Mouse (Mus musculus): ENCODE data around the gene Ly86. TPM values are rescaled to one million over a fixed set of nuclear protein-coding genes. Genes with fewer than 3 reads are reported as not detected.

Ly86 gene
- polyA plus RNA-seq, 1 experiment from 2014 or later = 7.6 TPM

DNA sequence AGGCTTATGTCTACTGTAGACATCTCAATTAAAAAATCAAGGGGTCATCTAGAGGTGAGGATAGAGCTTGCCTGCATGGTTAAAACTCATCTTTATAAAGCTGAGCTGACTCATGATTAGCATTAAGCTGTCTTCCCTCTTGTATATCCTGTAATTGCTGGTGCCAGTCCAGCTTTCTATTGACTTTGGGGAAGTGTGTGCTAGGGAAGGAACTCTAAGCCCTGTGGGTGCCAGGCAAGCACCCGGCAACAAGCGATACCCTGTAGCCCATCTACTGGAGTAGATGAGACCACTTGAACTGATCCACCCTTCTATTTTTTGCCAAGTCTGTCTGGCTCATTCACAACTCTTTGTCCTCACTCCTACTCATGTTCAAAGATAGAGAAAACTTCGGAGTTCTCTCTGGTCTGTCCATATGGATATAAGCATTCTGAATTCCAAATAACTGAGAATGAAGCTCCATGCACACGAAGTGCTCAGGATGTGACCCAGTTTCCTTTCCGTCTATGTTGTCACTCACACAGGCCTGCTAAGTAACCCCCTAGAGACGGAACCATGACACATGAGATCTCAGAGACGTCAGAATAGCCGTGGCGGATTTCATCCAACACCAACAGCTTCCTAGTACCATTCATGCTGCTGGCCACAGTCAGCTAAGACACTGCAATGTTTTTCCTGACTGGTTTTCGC lies 10.8 kb downstream of the Ly86 start:
- ATAC-seq (ENCODE audit: low FRiP score) = no peak

DNA sequence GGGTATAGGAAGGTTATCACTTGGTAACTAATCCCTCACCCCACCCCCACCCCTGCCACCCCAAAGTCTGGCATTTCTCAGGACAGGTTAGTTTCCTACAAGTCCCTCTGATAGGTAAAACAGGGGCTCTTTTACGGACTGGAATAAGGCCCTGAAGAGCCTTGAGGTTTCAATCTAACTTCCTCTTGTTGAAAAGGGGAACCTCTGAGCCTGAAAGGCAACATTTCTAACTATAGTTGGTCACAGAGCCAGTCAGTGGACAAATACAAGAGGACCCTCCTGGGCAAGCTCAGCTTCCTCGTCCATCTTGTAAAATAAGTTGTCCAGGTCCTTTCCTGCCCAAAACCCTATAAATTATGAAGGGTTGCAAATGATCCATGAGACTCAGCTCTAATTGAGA lies 11.5 kb downstream of the Ly86 start:
- H3K27me3 ChIP-seq = no peaks in the 10 kb centered on the region
- H3K4me2 ChIP-seq (replicated peaks) = no peak overlapping the region
- H3K27ac ChIP-seq = no peak overlapping the region
- no peak for ATAC-seq (ENCODE audit: low FRiP score)
- H3K9me3 ChIP-seq (replicated peaks) = no peaks in the 10 kb centered on the region
- WGBS = 95% methylated on average over 2 of the region's 2 CpGs
- H3K4me3 ChIP-seq = no peak overlapping the region
- no peaks in the 10 kb centered on the region for H3K36me3 ChIP-seq
- H3K4me1 ChIP-seq = no peaks in the 10 kb centered on the region
- no peak overlapping the region for H3K9ac ChIP-seq

More for the DNA sequence above, 10.8 kb downstream of the Ly86 start:
- Histone ChIP-seq H3K4me2 (replicated peaks) (no peak overlapping the region), H3K9me3 (replicated peaks) (no peaks in the 10 kb centered on the region), H3K4me3 (no peak overlapping the region), H3K27me3 (no peaks in the 10 kb centered on the region), H3K27ac (no peak overlapping the region), H3K9ac (no peak overlapping the region), H3K4me1 (no peaks in the 10 kb centered on the region), H3K36me3 (no peaks in the 10 kb centered on the region)
- 81% methylated on average over 10 of the region's 10 CpGs for WGBS

- WGBS = 87% methylated on average over 2 of the region's 2 CpGs
- no peaks in the 10 kb centered on the region for H3K27me3 ChIP-seq
- no peaks in the 10 kb centered on the region for H3K9me3 ChIP-seq (replicated peaks)
Measured at GRCm38 (mm10) chr13:37358112-37358511, 13.1 kb downstream of the Ly86 start.

GRCm38 (mm10) chr13:37361249-37361648 lies 16.2 kb downstream of the Ly86 start:
- H3K36me3 ChIP-seq = no peaks in the 10 kb centered on the region
- H3K9me3 ChIP-seq (replicated peaks) = no peaks in the 10 kb centered on the region
- no peak overlapping the region for H3K4me2 ChIP-seq (replicated peaks)
- H3K27me3 ChIP-seq = no peaks in the 10 kb centered on the region
- no peak overlapping the region for H3K27ac ChIP-seq
- no peaks in the 10 kb centered on the region for H3K4me1 ChIP-seq
- no peak for ATAC-seq (ENCODE audit: low FRiP score)
- no peak overlapping the region for H3K9ac ChIP-seq
- H3K4me3 ChIP-seq = no peak overlapping the region
- WGBS = 76% methylated on average over 1 of the region's 1 CpGs

More at GRCm38 (mm10) chr13:37358112-37358511, 13.1 kb downstream of the Ly86 start:
- Histone ChIP-seq H3K9ac (no peak overlapping the region), H3K27ac (no peak overlapping the region), H3K4me3 (no peak overlapping the region), H3K36me3 (no peaks in the 10 kb centered on the region), H3K4me1 (no peaks in the 10 kb centered on the region), H3K4me2 (replicated peaks) (no peak overlapping the region)
- ATAC-seq (ENCODE audit: low FRiP score) = no peak

DNA sequence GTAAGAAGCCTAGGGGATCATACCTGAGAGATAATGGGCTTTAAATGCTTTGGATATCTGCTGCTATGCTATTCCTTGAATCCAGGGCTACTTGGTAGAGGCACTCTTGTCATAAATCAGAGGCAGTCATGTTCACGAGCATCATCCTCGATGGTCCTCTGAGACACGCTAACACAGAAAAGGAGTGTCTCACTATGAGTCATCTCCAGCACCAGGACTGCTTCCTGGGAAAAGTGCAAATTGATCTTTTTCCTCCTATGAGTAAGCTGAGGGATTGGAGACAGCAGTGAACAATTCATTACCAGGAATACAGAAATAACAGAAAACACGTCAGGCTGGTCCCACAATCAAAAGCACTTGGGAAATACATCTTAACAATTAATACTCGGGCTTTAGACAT lies 19.3 kb downstream of the Ly86 start:
- Histone ChIP-seq H3K9ac (no peak overlapping the region), H3K27ac (no peak overlapping the region), H3K4me1 (no peaks in the 10 kb centered on the region), H3K27me3 (no peaks in the 10 kb centered on the region), H3K9me3 (replicated peaks) (no peaks in the 10 kb centered on the region), H3K4me3 (no peak overlapping the region), H3K36me3 (no peaks in the 10 kb centered on the region), H3K4me2 (replicated peaks) (no peak overlapping the region)
- ATAC-seq (ENCODE audit: low FRiP score) = no peak
- 77% methylated on average over 5 of the region's 5 CpGs for WGBS

GRCm38 (mm10) chr13:37376411-37376810 lies 31.4 kb downstream of the Ly86 start:
- H3K27ac ChIP-seq = no peak overlapping the region
- WGBS = 66% methylated on average over 5 of the region's 5 CpGs
- H3K27me3 ChIP-seq = no peaks in the 10 kb centered on the region
- H3K9me3 ChIP-seq (replicated peaks) = no peaks in the 10 kb centered on the region
- H3K36me3 ChIP-seq = no peaks in the 10 kb centered on the region
- H3K4me3 ChIP-seq = no peak overlapping the region
- H3K9ac ChIP-seq = no peak overlapping the region
- 0 out of 2 replicates have a peak, but pooled peaks cover 5% of the 10 kb centered on the region for H3K4me1 ChIP-seq
- no peak for ATAC-seq (ENCODE audit: low FRiP score)
- no peak overlapping the region for H3K4me2 ChIP-seq (replicated peaks)

- Histone ChIP-seq H3K4me1 (no peaks in the 10 kb centered on the region), H3K27me3 (no peaks in the 10 kb centered on the region), H3K9ac (no peak overlapping the region), H3K4me2 (replicated peaks) (no peak overlapping the region), H3K36me3 (no peaks in the 10 kb centered on the region), H3K27ac (no peak overlapping the region), H3K9me3 (replicated peaks) (no peaks in the 10 kb centered on the region), H3K4me3 (no peak overlapping the region)
- 64% methylated on average over 9 of the region's 9 CpGs for WGBS
- 0 out of 2 replicates have a peak, but pooled peaks have one; percentile 26 for ATAC-seq (ENCODE audit: low FRiP score)
Measured at GRCm38 (mm10) chr13:37388222-37389202, 43.5 kb downstream of the Ly86 start.

GRCm38 (mm10) chr13:37389296-37389695 lies 44.3 kb downstream of the Ly86 start:
- no peak overlapping the region for H3K4me2 ChIP-seq (replicated peaks)
- H3K4me1 ChIP-seq = no peaks in the 10 kb centered on the region
- H3K36me3 ChIP-seq = no peaks in the 10 kb centered on the region
- H3K4me3 ChIP-seq = no peak overlapping the region
- 80% methylated on average over 5 of the region's 5 CpGs for WGBS
- H3K27me3 ChIP-seq = no peaks in the 10 kb centered on the region
- no peak overlapping the region for H3K27ac ChIP-seq
- H3K9me3 ChIP-seq (replicated peaks) = no peaks in the 10 kb centered on the region
- no peak overlapping the region for H3K9ac ChIP-seq
- no peak for ATAC-seq (ENCODE audit: low FRiP score)

DNA sequence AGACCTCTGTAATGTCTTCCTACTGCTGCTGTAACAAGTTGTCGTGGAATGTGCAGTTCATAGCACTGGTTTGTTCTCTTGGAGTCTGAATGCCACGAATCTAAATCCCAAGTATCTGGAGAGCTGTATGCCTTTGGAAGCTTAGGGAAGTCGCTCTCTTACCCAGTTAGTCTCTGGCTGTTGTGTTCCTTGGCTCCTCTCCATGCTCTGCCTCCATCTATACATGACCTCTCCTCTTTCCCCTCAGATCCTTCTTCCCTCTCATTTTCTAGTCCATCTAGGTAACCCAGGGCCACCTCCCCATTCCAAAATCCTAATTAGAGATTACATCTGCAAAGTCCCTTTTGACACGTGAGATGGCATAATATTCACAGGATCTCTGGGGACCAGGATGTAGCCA lies 53.8 kb downstream of the Ly86 start:
- WGBS = 81% methylated on average over 4 of the region's 4 CpGs
- Histone ChIP-seq H3K4me2 (replicated peaks) (no peak overlapping the region), H3K4me3 (no peak overlapping the region), H3K9me3 (replicated peaks) (no peaks in the 10 kb centered on the region), H3K27me3 (no peaks in the 10 kb centered on the region; the same call in 1 of the 2 replicates), H3K36me3 (no peaks in the 10 kb centered on the region), H3K4me1 (no peaks in the 10 kb centered on the region), H3K9ac (no peak overlapping the region), H3K27ac (no peak overlapping the region)
- no peak for ATAC-seq (ENCODE audit: low FRiP score)

GRCm38 (mm10) chr13:37399340-37399739 lies 54.3 kb downstream of the Ly86 start:
- H3K4me1 ChIP-seq = no peaks in the 10 kb centered on the region
- H3K9ac ChIP-seq = no peak overlapping the region
- H3K4me3 ChIP-seq = no peak overlapping the region
- no peak for ATAC-seq (ENCODE audit: low FRiP score)
- no peaks in the 10 kb centered on the region; the same call in 1 of the 2 replicates for H3K27me3 ChIP-seq
- no peak overlapping the region for H3K27ac ChIP-seq
- no peaks in the 10 kb centered on the region for H3K9me3 ChIP-seq (replicated peaks)
- H3K4me2 ChIP-seq (replicated peaks) = no peak overlapping the region
- WGBS = 87% methylated on average over 8 of the region's 8 CpGs
- H3K36me3 ChIP-seq = no peaks in the 10 kb centered on the region

DNA sequence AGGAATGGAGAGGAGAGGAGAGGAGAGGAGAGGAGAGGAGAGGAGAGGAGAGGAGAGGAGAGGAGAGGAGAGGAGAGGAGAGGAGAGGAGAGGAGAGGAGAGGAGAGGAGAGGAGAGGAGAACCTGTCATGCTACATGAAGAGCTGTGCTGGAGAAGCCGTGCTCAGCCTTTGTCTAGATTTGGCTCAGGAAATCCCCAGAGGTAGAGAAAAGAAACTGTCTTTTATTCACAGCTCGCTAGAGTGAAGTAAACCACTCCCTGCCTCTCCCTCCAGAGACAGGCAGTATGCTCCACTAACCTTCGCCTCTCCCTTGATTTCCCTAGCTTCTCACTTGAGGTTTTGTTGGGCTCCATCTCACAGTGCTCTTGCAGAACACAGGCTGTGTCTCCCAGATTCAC lies 57.4 kb downstream of the Ly86 start:
- no peak for ATAC-seq (ENCODE audit: low FRiP score)
- H3K4me2 ChIP-seq (replicated peaks) = no peak overlapping the region
- H3K36me3 ChIP-seq = no peaks in the 10 kb centered on the region

DNA sequence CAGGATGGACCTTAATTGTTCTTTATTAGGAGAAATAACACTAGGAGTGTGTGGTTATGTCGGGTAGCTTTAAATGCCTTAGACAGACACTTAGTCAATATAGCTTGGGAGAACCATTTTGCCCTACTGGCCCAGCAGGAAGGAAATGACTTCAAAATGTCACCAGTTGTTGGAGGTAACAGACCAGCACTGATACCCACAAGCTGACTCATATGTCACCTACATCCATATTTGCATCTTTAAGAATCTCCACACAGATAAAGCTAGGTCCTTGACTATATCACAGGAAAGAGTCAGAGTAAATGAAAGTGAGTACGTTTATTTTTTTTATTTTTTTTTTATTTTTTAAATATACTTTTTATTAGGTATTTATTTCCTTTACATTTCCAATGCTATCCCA lies 58.7 kb downstream of the Ly86 start:
- Histone ChIP-seq H3K9me3 (replicated peaks) (no peaks in the 10 kb centered on the region), H3K4me1 (no peaks in the 10 kb centered on the region), H3K4me3 (no peak overlapping the region), H3K36me3 (no peaks in the 10 kb centered on the region), H3K27ac (no peak overlapping the region), H3K4me2 (replicated peaks) (no peak overlapping the region), H3K27me3 (no peaks in the 10 kb centered on the region; the same call in 1 of the 2 replicates), H3K9ac (no peak overlapping the region)
- ATAC-seq (ENCODE audit: low FRiP score) = no peak
- WGBS = 91% methylated on average over 2 of the region's 2 CpGs

More for the DNA sequence above, 57.4 kb downstream of the Ly86 start:
- Histone ChIP-seq H3K9me3 (replicated peaks) (no peaks in the 10 kb centered on the region), H3K27ac (no peak overlapping the region), H3K9ac (no peak overlapping the region), H3K4me3 (no peak overlapping the region), H3K27me3 (no peaks in the 10 kb centered on the region; the same call in 1 of the 2 replicates), H3K4me1 (no peaks in the 10 kb centered on the region)
- 46% methylated on average over 3 of the region's 3 CpGs for WGBS

Measured in hindbrain, embryonic 12.5 days (tissue).